Mouse (Mus musculus) brain, embryonic 18.5 days (tissue): ENCODE results near the gene Swsap1.

Source experiments
- DNase-seq: peaks from one replicate; pipeline ENCODE4 v3.0.0-alpha.2; 2012; ENCODE audit warnings: low read depth, low spot score

The Swsap1 gene

GRCm38 (mm10) chr9:21962416-21963059 lies 7.0 kb downstream of the Swsap1 start:
- DNase-seq = no peak

- DNase-seq = no peak
These were observed 7.9 kb downstream of the Swsap1 start, which contains the start of gene Epor for GRCm38 (mm10) chr9:21963417-21963816. Gene Epor, minus strand, starts transcription at chr9:21963506.

- no peak for DNase-seq
These were observed 13.3 kb downstream of the Swsap1 start for GRCm38 (mm10) chr9:21968883-21969282.

- DNase-seq = no peak
These were observed 13.7 kb downstream of the Swsap1 start for GRCm38 (mm10) chr9:21969304-21969703.

GRCm38 (mm10) chr9:21976626-21977175 lies 21.1 kb downstream of the Swsap1 start:
- no peak for DNase-seq

- DNase-seq = no peak
These were observed 21.8 kb downstream of the Swsap1 start for GRCm38 (mm10) chr9:21977331-21977730.

GRCm38 (mm10) chr9:21977972-21978371 lies 22.4 kb downstream of the Swsap1 start:
- DNase-seq = no peak

- DNase-seq = no peak
These were observed 23.0 kb downstream of the Swsap1 start for GRCm38 (mm10) chr9:21978398-21979128.

GRCm38 (mm10) chr9:21983911-21984310 lies 28.4 kb downstream of the Swsap1 start:
- DNase-seq = no peak

GRCm38 (mm10) chr9:21987592-21988342 lies 32.2 kb downstream of the Swsap1 start:
- DNase-seq = no peak

GRCm38 (mm10) chr9:21988421-21989101 lies 33.0 kb downstream of the Swsap1 start:
- no peak for DNase-seq

- no peak for DNase-seq
These were observed 33.9 kb downstream of the Swsap1 start, which contains the start of gene Rgl3 for GRCm38 (mm10) chr9:21989230-21990110. Gene Rgl3, minus strand, starts transcription at chr9:21989446.

- DNase-seq = no peak
These were observed 36.7 kb downstream of the Swsap1 start for GRCm38 (mm10) chr9:21992227-21992626.

- DNase-seq = no peak
These were observed 40.8 kb downstream of the Swsap1 start for GRCm38 (mm10) chr9:21996178-21996867.

GRCm38 (mm10) chr9:22000296-22000695 lies 44.7 kb downstream of the Swsap1 start:
- no peak for DNase-seq

GRCm38 (mm10) chr9:22001633-22002032 lies 46.1 kb downstream of the Swsap1 start:
- no peak for DNase-seq

GRCm38 (mm10) chr9:22002194-22003162 lies 46.9 kb downstream of the Swsap1 start, which contains the start of the genes Ccdc151 and Prkcsh:
Gene Ccdc151, minus strand, starts transcription at chr9:22002634.
Gene Prkcsh, plus strand, starts transcription at chr9:22002806.
- DNase-seq = peak; percentile 99

GRCm38 (mm10) chr9:22003163-22003554 lies 47.6 kb downstream of the Swsap1 start:
- peak; percentile 18 for DNase-seq
